In the genomic region with DNA sequence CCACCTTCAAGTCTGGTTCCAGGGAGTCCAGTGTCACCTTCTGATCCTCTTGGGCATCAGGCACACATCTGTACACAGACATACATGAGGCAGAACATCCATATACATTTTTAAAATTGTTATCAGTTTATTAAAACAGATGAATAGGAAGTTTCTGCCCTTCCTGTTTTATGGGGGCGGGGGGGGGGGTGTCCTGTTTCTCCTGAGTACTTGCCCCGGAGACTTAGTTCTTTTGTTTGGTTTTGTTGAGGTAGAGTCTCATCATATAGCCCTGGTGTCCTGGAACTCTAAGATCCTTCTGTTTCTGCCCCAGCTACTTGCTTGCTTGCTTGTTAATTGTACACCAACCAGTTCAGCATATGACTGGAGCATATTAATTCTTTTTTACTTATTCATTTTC, we compare ENCODE assay signal across 17 mouse cellular contexts.
"Had no signal": no experiment of that assay in that cellular context is flagged by ENCODE, and none has a peak within 500 bp of the region (broad histone marks: within the 10 kb centered on the region; RNA-seq: fewer than 3 reads in every experiment).

No protein-coding gene starts in this region.

- ATAC-seq: intestine, postnatal 0 days; lung, postnatal 0 days; midbrain, embryonic 15.5 days had no signal

- H3K36me3 ChIP-seq: limb, embryonic 10.5 days; limb, embryonic 13.5 days; midbrain, embryonic 12.5 days; midbrain, embryonic 15.5 days; neural tube, embryonic 12.5 days; neural tube, embryonic 15.5 days had no signal

- H3K9ac ChIP-seq: limb, embryonic 13.5 days; lung, embryonic 14.5 days; midbrain, embryonic 12.5 days; midbrain, embryonic 15.5 days; neural tube, embryonic 12.5 days; neural tube, embryonic 15.5 days had no signal

- H3K4me2 ChIP-seq: limb, embryonic 13.5 days; lung, embryonic 14.5 days; midbrain, embryonic 12.5 days; midbrain, embryonic 15.5 days; neural tube, embryonic 12.5 days; neural tube, embryonic 15.5 days had no signal

- H3K4me1 ChIP-seq: limb, embryonic 10.5 days; limb, embryonic 13.5 days; midbrain, embryonic 12.5 days; midbrain, embryonic 15.5 days; neural tube, embryonic 12.5 days; neural tube, embryonic 15.5 days had no signal

- H3K27me3 ChIP-seq: limb, embryonic 13.5 days; midbrain, embryonic 12.5 days; midbrain, embryonic 15.5 days; neural tube, embryonic 12.5 days; neural tube, embryonic 15.5 days had no signal

- H3K27ac ChIP-seq: kidney, postnatal 0 days; layer of hippocampus, adult 2 months; limb, embryonic 10.5 days; limb, embryonic 13.5 days; macrophage; midbrain, embryonic 12.5 days; midbrain, embryonic 15.5 days; neural tube, embryonic 12.5 days; neural tube, embryonic 15.5 days had no signal

- H3K9me3 ChIP-seq: limb, embryonic 10.5 days; limb, embryonic 13.5 days; midbrain, embryonic 12.5 days; midbrain, embryonic 15.5 days; neural tube, embryonic 12.5 days; neural tube, embryonic 15.5 days had no signal

- H3K4me3 ChIP-seq: layer of hippocampus, adult 2 months; limb, embryonic 10.5 days; limb, embryonic 13.5 days; midbrain, embryonic 12.5 days; midbrain, embryonic 15.5 days; neural tube, embryonic 12.5 days; neural tube, embryonic 15.5 days had no signal

- DNase-seq: kidney, adult 2 months; kidney, postnatal 25 days; layer of hippocampus, adult 9-11 months; lung, embryonic 14.5 days; thymus, adult 2 months; thymus, postnatal 14 days had no signal
